Mouse (Mus musculus): ENCODE data around the gene Trmt10c.

DNA sequence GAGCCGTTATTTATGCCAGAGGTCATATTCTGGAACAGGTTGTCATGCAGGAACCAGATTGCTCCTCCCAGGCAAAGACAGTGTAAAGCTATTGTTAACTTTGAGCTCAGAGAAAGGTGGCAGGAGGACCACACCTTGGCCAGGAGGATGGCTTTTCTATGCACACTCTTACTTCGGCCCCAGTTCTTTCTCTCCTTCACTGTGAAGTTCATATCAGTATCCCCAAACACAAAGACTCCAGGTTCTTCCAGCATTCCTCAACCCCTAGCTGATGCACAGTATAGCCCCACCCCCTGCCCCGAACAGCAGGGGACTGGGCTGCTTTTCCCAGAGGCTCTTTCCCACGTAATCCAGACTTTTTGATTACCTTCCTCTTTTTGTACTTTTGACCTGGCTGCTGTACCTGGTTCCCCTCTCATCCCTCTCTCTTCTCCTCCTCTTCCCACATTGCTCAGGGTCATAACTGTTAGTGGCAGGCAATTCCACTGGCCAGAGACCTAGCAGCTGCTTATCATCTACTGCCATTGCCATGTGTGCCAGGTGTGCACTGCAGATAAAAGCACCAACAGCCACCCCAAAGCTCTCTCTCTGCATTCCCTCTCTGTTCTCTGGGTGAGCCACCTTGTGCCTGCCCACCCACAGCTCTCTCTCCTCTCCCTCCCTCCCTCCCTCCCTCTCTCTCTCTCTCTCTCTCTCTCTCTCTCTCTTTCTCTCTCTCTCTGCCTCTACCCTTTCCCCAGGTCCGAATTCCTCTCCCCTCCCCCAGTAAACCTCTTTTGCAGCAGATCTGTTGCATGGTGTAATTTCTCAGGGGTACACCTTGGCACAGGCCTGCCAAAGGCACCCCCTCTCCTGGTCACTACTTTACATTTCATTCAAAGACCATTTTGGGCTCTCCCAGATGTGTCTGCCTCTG is 34.0 kb upstream of the Trmt10c start:
- no peak for TF ChIP-seq CTCF (IDR thresholded peaks at IDR 0.05; ENCODE audit: borderline replicate concordance, control insufficient read depth, extremely low read depth, insufficient read depth, low read length, poor library complexity)
- TF ChIP-seq POLR2A (IDR thresholded peaks at IDR 0.05; ENCODE audit: control insufficient read depth, extremely low read depth, insufficient read depth, low read length, poor library complexity): no peak
